Mouse (Mus musculus) 416B (cell line): Measurements from ENCODE around the gene Pnmt.
"Not testable (repeated sequence)": the region's sequence is repeated elsewhere in the genome, so short reads cannot be mapped to it uniquely, and the experiment has no call there.

Experiments
- DNase-seq: peaks from one replicate; pipeline ENCODE4 v3.0.0; 2011; ENCODE audit warnings: low read depth

The Pnmt gene

DNA sequence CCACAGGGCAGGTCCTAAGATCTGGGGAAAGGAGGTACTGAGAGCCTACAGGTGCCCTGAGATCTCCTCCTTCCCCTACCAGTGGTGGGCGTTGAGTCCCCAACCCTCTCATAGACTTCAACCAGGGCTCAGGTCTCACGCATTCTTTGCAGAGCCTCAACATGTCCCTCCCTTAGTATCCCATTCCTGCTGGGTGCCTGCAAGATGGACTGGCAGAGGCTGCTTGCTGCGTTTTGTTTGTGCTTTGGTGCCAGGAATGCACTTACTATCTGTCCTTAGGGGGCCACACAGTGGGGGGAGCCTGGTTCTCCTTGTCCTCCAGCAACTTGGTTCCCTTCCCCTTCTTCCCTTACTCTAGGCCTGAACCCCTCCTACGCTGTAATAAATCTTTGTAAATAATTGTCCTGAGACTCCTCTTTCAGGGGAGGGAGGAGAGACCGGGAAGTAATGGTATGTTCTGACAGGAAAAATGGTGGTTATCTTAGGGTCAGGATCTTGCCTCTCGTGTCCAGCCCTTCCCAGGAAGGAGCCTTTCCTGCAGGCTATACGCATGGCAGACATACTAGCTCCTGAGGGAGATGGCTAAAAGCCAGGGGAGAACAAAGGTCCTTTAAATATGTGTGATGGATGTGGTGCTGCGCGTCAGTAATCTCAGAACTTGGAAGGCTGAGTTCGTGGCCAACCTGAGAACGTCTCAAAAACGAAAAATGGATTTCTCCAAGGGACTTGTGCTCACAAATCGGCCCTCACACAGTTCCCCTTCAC lies 28.7 kb upstream of the Pnmt start:
- no peak for DNase-seq

DNA sequence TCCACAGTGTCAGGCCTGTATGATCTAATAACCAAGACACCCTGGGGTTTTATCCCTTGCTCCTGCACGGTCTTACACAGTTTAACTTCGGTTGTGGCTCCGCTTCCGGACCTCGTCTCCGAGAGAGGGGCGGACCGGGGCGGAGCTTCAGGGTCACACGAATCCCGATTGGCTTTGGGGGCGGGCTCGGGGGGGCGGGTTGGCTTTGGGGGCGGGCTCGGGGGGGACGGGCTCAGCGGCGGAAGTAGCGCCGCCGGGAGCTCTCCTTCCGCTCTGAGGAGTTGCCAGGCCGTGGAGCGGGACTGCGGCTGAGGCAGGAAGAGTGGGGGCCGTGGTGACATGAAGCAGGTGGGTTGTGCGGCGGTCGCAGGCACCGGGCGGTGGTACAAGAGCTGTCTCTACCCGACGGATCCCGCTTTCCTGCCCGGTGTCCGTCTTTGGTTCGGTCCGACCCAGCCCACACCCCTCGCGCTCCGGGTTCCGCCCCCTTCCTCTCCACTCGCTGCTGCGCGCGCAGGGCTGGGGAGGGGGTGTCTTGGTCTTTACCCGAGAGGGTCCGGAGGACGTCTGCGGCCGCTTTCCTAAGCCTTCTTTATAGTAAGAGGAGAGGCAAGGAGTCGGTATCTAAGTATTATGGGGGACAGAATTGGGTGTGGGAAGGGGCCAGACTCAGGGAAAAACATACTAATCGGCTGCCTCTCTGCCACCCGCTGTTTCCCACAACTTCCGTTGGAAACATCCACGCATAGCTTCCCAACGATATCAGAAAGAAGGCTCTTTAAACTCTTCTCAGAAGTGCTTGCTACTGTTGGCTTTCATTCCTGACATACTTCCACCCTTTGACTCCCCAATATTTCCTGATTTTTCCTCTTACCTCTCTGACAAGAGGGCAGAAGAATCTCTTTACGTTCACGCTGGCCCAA lies 27.8 kb upstream of the Pnmt start, which contains the start of gene Stard3:
Gene Stard3, plus strand, starts transcription at position 208 of the 923 bp plus-strand sequence.
- peak; percentile 95 for DNase-seq

DNA sequence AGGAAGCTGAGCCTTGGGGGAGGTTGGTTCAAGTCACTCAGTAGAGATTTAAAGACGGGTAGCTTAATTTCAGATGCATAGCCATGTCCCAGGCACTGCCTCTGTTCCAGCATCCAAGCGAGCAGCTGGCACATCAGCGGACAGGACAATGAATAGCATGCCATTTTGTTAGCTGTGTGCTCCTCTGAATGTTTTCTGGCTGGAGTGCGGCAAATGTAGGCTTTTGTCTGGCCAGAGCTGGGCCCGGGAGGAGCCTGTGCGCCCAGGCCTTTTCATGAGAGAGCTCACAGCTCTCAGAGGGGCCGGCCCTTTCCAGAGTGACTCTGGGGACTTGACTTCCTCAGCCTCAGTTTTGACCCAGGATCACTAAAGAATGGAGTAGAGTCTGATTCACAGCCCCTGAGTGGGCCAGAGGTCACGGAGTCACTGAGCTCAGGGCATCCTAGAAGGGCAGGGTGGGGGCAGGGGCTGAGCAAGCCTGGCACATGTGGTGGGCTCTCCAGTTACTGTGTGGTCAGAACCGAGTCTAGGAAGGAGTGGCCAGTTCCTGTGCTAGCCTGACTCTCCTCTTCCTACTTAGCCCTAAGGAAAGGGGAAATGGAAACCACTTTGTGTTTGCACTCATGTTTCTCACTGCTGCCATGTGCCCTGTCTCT lies 25.3 kb upstream of the Pnmt start:
- peak; percentile 76 for DNase-seq

DNA sequence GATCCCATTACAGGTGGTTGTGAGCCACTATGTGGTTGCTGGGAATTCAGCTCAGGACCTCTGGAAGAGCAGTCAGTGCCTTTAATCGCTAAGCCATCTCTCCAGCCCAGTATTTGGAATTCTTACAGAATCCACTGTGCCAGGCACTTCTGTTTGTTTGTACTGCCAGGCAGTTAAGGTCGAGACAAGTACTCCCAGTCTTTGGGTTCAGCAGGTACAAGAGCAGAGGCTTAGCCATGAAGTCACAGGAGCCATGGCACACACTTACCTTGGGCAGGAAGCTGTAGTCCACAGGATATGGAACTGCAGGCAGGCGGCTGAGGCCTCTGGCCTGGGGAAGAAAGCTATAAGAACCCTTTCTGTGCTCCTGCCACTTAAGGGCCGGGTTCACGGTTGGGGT lies 22.4 kb upstream of the Pnmt start:
- DNase-seq, result no peak

DNA sequence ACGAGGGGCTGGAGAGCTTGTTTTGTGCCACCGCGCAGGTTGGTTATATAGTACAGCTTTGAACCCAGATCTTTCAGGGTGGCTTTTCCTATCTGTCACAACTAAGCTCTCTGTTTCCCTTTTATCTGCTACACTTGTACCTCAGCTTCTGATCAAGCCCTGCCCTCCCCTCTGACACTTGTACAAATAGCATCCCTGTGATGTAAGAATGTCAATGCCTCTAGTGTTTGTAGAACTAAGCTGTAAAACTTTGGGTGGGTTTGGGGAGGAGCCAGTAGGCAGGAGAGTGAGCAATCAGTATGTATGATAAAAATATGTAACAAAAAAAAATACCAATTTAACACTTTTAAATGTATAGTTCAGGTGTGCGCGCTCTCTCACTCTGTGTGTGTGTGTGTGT lies 21.8 kb upstream of the Pnmt start:
- DNase-seq, result no peak

DNA sequence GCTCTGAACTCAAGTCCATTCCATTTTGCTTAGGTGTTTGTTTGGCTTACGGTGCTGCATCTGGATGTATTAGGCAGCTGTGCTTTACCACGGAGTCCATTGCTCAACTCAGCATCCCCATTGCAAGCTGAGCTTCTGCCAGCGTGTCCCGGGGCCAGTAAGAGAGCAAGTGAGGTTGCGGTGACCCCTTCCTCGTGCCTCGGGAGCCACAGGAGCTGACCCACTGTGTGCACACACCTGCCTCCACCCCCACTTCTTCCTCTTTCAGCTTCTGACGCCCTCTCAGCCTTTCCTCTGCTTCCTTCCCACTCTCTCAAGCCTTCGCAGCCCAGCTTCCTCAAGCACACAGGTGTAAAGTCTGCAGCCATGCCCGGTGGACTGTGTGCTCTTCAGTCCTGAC lies 20.0 kb upstream of the Pnmt start:
- peak; percentile 34 for DNase-seq

DNA sequence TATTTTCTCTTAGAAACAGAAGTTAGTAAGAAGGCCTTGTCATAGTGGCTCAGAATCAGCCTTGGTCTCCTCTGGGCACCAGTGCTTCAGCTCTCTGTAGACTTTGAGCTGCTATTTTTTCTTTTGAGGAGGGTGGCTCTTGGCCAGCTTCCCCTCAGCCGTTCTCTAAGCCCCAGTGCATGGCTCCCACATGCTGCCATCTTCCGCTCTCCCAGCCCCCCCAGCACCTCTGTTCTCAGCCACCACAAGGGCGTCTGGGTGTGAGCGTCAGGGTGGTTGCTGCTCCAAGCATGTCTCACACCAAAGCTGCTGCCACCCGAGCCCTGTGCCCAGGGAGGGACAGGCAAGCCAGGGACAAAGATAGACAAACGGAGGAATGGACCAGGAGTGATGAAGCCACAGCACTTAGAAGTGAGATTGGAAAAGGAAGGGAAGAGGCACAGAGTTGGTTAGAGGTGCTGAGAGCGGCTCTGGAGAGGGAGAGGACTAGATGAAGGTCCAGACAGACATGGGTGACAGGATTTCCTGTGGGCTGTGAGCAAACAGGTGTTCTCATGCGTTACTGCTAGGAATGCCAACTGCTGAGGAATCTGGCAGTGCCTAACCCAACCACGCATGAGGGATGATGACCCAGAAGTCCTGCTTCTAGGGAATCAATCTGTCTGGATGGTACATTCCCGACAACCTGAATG lies 18.9 kb upstream of the Pnmt start:
- DNase-seq, result no peak

DNA sequence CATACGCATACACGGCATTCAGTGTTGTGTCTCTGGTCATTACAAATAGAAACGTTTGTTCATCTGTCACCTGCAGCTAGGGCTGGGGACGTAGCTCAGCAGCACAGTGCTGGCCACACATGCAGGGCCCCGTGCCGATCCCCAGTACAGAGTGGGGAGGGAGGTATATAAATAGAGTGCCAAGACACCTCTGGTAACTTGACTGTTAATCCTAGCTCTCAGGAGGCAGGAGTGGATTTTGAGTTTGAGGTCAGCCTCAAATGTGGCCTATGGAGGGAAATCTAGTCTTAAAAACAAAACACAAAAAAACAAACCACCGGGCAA lies 18.4 kb upstream of the Pnmt start:
- DNase-seq, result no peak

DNA sequence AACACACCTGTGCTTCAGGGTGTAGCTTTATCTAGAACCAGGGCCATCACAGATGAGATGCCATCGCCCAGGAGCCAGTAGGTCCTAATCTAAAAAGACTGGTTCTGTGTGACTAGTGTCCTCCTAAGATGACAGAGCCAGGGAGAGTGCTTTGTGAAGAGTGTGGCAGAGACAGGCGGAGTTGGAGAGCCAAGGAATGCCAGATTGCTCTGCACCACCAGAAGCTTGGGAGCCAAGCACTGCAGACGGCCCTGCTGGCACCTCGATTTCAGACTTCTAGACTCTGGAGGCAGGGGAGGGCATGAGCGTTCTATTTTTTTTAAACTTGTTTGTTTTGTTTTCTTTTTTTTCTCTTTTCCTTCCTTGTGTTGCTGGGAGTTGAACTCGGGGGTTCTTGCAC lies 16.9 kb upstream of the Pnmt start:
- no peak for DNase-seq

DNA sequence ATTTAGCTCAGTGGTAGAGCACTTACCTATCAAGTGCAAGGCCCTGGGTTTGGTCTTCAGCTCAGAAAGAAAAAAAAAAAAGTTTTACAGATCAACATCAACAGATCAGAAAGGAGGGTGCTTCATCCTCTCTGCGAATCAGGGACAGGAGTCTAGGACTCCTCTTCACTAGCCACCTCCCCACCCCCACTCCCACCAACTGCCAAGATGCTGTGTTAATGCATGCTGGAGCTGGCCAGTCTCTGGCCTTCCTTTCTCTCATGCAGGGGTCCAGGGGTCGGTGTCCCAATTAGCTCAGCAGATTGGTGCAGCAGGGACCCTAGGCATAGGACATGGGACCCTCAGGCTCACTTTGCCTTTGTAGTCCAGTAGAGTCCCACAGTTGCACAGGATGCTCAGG lies 15.7 kb upstream of the Pnmt start:
- no peak for DNase-seq

DNA sequence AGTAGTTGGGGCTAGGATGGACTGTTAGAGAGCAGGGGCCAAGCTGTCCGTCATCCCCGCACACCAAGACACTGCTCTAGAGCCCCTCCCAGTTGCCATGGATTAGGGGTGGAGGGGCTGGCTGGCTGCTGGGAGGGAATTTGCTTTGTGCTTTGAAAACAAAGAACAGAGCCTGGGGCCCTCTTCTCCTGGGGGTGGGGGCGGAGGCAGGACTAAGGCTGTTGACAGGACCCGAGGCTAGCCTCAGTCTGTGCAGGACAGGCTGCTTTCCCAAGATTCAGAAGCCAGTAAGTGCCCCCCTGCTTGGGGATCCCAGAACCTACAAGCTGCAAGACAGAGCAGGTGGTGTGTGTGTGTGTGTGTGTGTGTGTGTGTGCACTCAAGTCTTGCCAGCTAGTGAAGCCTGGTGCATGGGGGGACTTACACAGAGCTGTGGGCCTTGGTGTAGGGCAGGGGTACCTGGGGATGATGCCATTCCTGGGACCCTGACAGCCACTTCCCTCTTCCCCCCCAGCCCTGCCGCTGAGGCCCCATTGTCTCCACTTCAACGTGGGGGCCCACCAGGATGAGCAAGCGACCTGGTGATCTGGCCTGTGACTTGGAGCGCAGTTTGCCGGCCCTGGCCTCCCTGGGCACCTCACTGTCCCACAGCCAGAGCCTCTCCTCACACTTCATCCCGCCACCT lies 14.6 kb upstream of the Pnmt start:
- no peak for DNase-seq

DNA sequence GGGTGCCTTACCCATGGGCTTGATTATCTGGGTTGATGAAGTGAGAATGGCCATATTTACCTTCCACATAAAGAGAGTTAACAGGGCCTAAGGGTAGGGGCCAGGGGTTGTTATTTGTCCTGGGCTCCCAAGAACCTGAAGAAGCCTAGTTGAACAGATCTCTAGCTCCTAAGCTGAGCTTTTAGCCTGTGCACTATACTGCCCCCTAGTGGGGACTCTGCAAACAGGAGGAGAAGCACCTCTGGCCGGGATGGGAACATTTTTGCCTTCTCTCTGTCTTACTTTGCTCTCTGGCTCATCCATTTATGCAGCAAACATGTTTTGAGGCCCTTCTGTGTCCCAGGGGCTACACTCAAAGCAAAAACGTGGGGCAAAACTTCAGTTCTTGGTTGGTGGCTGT lies 13.8 kb upstream of the Pnmt start:
- peak; percentile 73 for DNase-seq

DNA sequence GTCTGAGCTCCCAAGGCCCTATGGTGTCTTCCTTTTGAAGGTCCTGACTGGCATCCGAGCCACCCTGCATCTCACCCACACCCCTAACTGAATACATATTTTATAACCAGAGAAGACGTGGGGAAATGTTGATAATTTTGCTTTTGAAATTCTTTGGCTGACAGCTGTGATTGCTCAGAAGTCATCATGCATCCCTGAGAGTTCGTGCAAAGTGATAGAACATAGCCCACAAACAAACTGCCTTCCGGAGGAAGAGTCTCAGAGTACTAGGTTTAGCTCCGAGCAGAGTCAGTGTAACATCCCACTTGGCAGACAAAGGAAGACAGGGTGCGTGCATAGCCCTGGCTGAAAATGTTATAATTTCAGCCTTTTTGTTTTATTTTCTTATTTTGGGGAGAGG lies 13.0 kb upstream of the Pnmt start:
- no peak for DNase-seq

DNA sequence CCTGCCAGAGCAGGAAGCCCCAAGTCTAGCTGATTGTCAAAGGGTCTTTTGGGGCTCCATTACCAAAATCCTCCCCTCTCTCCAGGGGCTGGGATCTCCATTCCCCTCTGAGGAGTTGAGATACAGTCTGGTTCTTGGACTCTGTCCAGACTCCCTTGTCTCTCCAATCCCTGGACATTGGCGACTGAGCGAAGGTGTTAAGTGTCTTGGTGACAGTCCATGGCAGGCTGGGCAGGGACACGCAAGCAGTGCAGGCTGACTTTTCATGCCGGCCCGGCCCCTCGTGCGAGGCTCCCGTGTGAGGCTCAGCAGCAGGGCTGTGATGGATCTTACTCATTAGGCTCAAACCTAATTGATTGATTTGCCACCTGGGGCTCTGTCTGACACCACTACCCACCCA lies 12.0 kb upstream of the Pnmt start:
- DNase-seq, result no peak

DNA sequence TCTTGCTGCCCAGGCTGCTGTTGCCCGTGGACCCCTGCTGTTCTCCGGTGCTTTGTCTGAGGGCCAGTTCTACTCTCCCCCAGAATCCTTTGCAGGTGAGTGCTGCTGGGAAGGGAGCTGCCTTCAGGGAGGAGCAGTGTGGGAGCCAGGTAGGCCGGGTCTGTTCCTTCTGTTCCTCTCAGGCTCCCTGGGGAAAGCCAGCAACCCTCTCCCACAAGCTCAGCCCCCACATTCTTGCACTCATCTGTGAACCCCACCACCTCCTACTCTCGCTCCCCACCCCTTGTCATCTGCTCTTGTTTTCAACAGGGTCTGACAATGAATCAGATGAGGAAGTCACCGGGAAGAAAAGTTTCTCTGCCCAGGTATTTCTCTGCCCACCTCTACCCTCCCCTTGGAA lies 9.5 kb upstream of the Pnmt start:
- no peak for DNase-seq

DNA sequence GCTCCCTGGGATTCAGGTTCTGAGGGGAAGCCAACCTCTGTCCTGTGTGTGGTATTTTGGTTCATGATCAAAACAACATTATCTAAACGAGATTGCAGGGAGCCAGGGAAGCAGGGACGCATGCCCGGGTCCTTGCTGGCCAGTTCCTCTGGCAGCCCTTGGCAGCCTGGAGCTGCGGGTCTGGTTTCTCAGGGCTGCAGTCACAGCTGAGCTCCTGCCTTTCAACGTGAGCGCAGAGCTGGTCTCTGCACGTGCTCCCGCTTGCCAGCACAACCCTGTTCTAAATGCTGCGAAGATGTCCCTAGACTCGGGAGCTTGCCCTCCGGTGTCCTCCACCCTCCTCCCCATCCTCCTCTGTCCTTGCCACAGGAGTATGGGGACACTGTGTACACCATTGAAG lies 8.5 kb upstream of the Pnmt start:
- DNase-seq, result no peak

DNA sequence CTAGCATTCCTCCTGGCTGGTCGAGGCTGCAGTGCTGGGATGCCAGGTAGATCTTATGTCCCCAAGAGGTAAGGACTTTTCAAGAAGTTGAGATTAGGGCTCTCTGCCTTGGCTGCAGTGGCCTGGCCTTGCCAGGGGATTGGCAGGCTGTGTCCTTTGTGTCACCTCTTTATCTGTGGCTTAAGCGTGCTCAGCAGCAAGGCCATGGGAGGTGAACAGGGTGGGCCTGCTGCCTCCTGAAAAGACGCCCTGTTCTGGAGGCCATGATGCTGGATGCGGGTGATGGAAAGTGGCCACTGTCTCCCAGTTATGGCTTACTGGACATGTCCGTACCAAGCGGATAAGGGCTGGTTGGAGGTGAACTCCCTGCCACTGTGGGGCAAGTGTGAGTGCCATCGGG lies 6.9 kb upstream of the Pnmt start:
- no peak for DNase-seq

DNA sequence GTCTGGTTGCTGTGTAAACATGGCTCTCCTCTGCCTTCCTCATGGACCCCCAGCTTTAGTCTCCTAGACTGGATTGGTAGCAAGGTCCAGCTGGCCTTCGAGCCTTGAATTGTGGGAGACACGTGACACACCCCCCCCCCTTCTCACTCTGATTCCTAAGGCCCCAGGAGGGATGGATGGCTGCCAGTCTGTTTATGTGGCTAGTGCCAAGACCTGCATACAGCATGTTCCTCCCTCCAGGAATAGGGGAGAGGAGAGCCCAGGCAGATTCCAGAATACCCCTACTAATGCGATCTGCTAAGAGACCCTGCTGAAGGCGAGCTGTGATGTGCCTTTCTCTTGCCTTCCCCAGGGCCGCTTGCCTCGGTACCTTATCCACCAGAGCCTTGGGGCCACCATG lies 6.1 kb upstream of the Pnmt start:
- no peak for DNase-seq

DNA sequence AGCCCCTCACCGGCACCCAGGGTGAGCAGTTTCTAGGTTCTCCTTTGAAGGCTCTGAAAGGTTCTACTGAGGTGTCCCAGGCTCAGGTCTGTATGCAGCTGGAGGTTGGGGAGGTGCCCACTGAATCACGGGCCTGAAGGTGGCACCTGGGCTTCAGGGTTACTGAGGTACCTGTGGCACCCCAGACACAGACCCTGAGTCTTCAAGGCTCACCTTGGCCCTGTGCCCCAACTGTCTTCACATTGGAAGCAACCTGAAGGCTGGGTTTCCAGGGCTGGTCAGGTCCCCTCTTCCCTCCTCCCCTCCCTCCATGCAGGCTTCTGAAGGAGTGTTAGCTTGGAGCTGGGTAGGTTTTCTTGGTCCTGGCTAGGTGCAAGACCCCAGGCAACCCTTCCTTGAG lies 4.6 kb upstream of the Pnmt start:
- no peak for DNase-seq

DNA sequence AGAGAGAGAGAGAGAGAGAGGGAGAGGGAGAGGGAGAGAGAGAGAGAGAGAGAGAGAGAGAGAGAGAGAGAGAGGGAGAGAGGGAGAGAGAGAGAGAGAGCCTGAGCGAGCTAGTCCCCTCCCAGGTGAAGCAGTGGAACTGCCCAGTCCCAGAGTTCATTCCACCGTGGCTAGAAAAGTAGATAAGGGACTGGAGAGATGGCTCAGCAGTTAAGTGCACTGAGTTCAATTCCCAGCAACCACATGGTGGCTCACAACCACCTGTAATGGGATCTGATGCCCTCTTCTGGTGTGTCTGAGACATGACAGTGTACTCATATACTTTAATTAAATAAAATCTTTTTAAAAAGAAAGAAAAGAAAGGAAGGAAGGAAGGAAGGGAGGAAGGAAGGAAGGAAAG lies 3.8 kb upstream of the Pnmt start:
- not testable (repeated sequence) for DNase-seq

DNA sequence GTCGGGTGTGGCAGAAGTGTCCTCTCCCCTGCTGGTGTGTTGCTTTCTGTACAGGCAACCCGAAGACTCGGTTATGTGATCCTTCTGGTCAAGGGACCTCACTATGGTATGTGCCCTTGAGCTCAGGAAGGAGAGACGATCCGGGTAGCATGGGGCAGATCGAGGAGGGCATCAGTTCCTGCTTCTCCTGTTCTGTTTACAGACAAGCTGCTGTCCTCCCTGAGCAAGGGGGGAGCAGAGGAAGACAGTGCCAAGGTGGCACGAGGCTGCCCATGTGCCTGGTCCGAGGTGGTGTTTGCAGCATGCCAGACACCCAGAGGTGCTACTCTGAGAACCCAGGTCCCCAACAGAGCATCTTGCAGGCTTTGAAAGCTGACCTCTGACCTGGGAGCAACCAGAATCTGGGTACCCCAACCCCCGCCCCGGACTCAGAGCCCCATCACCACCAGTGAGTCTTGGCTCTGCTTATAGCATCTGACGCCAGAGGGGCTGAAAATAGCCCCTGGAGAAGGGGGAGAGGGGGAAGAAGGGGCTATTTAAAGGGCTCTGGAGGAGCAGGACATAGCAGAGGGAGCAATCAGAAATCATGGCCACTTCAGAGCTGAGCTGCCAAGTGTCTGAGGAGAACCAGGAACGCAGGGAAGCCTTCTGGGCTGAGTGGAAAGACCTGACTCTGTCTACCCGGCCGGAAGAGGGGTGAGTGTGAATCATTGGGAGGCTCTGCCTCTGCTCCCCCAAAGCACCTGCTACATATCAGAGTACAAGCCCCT lies 2.8 kb upstream of the Pnmt start, which contains the start of gene Tcap:
Gene Tcap, plus strand, starts transcription at position 551 of the 770 bp plus-strand sequence.
- no peak for DNase-seq
